Mouse (Mus musculus) cerebellum, adult 11-12 months (tissue): ENCODE measurements around the gene Map2.

ENCODE experiments used
- DNase-seq: peaks from one replicate; pipeline ENCODE4 v3.0.0; 2022

Map2 gene

GRCm38 (mm10) chr1:66395826-66396225, 220.8 kb downstream of the Map2 start:
- no peak for DNase-seq

GRCm38 (mm10) chr1:66401902-66402301, 226.8 kb downstream of the Map2 start:
- no peak for DNase-seq

- DNase-seq = peak; percentile 40
Observed at GRCm38 (mm10) chr1:66407270-66407967, 232.3 kb downstream of the Map2 start.

- no peak for DNase-seq
Observed at GRCm38 (mm10) chr1:66418360-66418759, 243.3 kb downstream of the Map2 start.

GRCm38 (mm10) chr1:66426073-66426472, 251.0 kb downstream of the Map2 start:
- no peak for DNase-seq

GRCm38 (mm10) chr1:66430962-66431361, 255.9 kb downstream of the Map2 start:
- DNase-seq = no peak

GRCm38 (mm10) chr1:66431472-66431871, 256.4 kb downstream of the Map2 start:
- no peak for DNase-seq

GRCm38 (mm10) chr1:66438069-66438468, 263.0 kb downstream of the Map2 start:
- no peak for DNase-seq

GRCm38 (mm10) chr1:66442922-66443321, 267.8 kb downstream of the Map2 start:
- DNase-seq = no peak

GRCm38 (mm10) chr1:66449471-66449870, 274.4 kb downstream of the Map2 start:
- peak; percentile 12 for DNase-seq

- DNase-seq = no peak
Observed at GRCm38 (mm10) chr1:66456580-66456979, 281.5 kb downstream of the Map2 start.

GRCm38 (mm10) chr1:66457747-66458146, 282.7 kb downstream of the Map2 start:
- DNase-seq = no peak

- no peak for DNase-seq
Observed at GRCm38 (mm10) chr1:66459394-66459793, 284.3 kb downstream of the Map2 start.

- no peak for DNase-seq
Observed at GRCm38 (mm10) chr1:66460850-66461249, 285.8 kb downstream of the Map2 start.

- peak; percentile 85 for DNase-seq
Observed at GRCm38 (mm10) chr1:66467821-66468703, 293.0 kb downstream of the Map2 start, which contains the start of gene Unc80. TSS of gene Unc80 (plus strand) at chr1:66468367.

GRCm38 (mm10) chr1:66468704-66469020, 293.6 kb downstream of the Map2 start:
- peak; percentile 76 for DNase-seq

GRCm38 (mm10) chr1:66482751-66483150, 307.7 kb downstream of the Map2 start:
- DNase-seq = no peak
